Mouse (Mus musculus): ENCODE data around the gene Zfp467. TPM values are rescaled to one million over a fixed set of nuclear protein-coding genes. Genes with fewer than 3 reads are reported as not detected.

The Zfp467 gene
- total and polyA plus RNA-seq, 2 experiments from 2014 or later = 20.2 to 22.1 TPM

DNA sequence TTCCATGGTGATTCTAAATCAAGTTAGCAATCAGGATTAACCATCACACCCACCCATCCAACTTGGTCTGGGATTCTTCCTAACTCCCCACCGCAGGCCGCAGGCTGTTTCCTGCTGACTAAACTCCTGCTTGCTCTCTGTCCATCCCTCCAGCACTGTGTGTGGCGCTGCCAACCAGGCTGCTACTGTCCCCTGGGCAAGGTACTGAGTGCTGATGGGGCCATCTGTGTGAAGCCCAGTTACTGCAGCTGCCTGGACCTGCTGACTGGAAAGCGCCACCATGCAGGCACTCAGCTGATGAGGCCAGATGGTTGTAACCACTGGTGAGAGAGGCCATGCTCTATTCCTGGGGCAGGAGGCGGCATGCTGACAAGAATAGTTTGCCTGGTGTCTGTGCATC is 36.9 kb upstream of the Zfp467 start:
- TF ChIP-seq EP300 (IDR thresholded peaks at IDR 0.05; ENCODE audit: low read depth) = no peak
- no peak for TF ChIP-seq CTCF (IDR thresholded peaks at IDR 0.05; ENCODE audit: low read depth)
- Histone ChIP-seq H3K4me3 (ENCODE audit: low read depth, low read length) (no peak overlapping the region), H3K9me3 (replicated peaks; ENCODE audit: control insufficient read depth, low read length) (no peaks in the 10 kb centered on the region), H3K27me3 (ENCODE audit: control insufficient read depth, insufficient read depth, low read length) (no peaks in the 10 kb centered on the region), H3K4me2 (ENCODE audit: low read depth, low read length) (no peak overlapping the region), H3K4me1 (ENCODE audit: control insufficient read depth, insufficient read depth) (no peaks in the 10 kb centered on the region), H3K27ac (ENCODE audit: low read depth) (no peak overlapping the region), H3K36me3 (replicated peaks; ENCODE audit: control insufficient read depth, insufficient read depth, low read length) (no peaks in the 10 kb centered on the region), H3K9ac (replicated peaks; ENCODE audit: low read depth, low read length) (no peak overlapping the region)
- WGBS = 77% methylated on average over 5 of the region's 5 CpGs
- no peak for DNase-seq (ENCODE audit: low spot score)
- no peak for ATAC-seq (ENCODE audit: insufficient read depth, low read depth)

DNA sequence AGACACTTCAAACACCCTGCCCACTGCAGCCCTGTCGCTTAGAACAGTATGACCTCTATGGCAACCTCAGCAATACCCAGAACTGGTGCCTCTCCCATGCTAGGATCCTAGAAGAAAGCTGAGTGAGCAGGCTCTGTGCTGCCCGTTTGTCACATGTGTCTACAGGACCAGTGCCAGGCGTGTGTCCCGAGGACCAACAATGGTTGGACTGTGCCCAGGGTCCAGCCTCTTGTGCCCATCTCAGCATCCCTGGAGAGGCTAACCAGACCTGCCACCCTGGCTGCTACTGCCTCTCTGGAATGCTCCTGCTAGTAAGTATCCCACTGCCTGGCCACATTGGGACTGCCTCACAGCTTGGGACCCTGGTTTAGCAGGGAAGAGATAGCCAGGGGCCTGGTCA is 32.8 kb upstream of the Zfp467 start:
- ATAC-seq (ENCODE audit: insufficient read depth, low read depth) (no peak), DNase-seq (ENCODE audit: low spot score) (no peak)
- Histone ChIP-seq H3K36me3 (replicated peaks; ENCODE audit: control insufficient read depth, insufficient read depth, low read length) (no peaks in the 10 kb centered on the region), H3K9me3 (replicated peaks; ENCODE audit: control insufficient read depth, low read length) (no peaks in the 10 kb centered on the region), H3K4me2 (ENCODE audit: low read depth, low read length) (no peak overlapping the region), H3K27me3 (ENCODE audit: control insufficient read depth, insufficient read depth, low read length) (no peaks in the 10 kb centered on the region), H3K4me3 (ENCODE audit: low read depth, low read length) (no peak overlapping the region), H3K4me1 (ENCODE audit: control insufficient read depth, insufficient read depth) (0 out of 2 replicates have a peak, but pooled peaks cover 4% of the 10 kb centered on the region), H3K27ac (ENCODE audit: low read depth) (no peak overlapping the region), H3K9ac (replicated peaks; ENCODE audit: low read depth, low read length) (no peak overlapping the region)
- 72% methylated on average over 4 of the region's 4 CpGs for WGBS
- TF ChIP-seq EP300 (IDR thresholded peaks at IDR 0.05; ENCODE audit: low read depth) = no peak

DNA sequence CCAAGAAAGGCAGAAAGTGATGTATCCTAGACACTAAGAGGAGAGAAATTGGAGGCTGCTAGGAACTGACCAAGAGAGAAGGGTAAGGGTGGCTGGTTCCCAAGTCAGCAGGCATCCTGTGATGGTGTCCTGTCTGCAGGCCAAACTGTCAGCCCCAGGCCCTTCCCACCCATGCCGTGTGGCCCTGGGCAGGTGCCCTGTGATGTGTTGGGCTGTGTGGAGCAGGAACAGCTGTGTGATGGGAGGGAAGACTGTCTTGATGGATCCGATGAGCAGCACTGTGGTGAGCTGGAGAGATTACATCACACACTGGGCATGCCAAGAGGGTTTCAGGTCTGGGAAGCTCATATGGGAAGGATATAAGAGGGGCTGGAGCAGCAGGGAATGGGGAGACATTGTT is 25.1 kb upstream of the Zfp467 start:
- no peak for TF ChIP-seq EP300 (IDR thresholded peaks at IDR 0.05; ENCODE audit: low read depth)
- no peak for TF ChIP-seq CTCF (IDR thresholded peaks at IDR 0.05; ENCODE audit: low read depth)
- no peak overlapping the region for H3K4me2 ChIP-seq (ENCODE audit: low read depth, low read length)
- H3K36me3 ChIP-seq (replicated peaks; ENCODE audit: control insufficient read depth, insufficient read depth, low read length) = no peaks in the 10 kb centered on the region
- H3K4me1 ChIP-seq (ENCODE audit: control insufficient read depth, insufficient read depth) = 0 out of 2 replicates have a peak, but pooled peaks cover under 1% of the 10 kb centered on the region
- H3K9me3 ChIP-seq (replicated peaks; ENCODE audit: control insufficient read depth, low read length) = no peaks in the 10 kb centered on the region
- DNase-seq (ENCODE audit: low spot score) (no peak), ATAC-seq (ENCODE audit: insufficient read depth, low read depth) (no peak)
- no peaks in the 10 kb centered on the region for H3K27me3 ChIP-seq (ENCODE audit: control insufficient read depth, insufficient read depth, low read length)
- WGBS = 58% methylated on average over 2 of the region's 2 CpGs
- H3K9ac ChIP-seq (replicated peaks; ENCODE audit: low read depth, low read length) = no peak overlapping the region
- H3K27ac ChIP-seq (ENCODE audit: low read depth) = no peak overlapping the region
- H3K4me3 ChIP-seq (ENCODE audit: low read depth, low read length) = no peak overlapping the region

DNA sequence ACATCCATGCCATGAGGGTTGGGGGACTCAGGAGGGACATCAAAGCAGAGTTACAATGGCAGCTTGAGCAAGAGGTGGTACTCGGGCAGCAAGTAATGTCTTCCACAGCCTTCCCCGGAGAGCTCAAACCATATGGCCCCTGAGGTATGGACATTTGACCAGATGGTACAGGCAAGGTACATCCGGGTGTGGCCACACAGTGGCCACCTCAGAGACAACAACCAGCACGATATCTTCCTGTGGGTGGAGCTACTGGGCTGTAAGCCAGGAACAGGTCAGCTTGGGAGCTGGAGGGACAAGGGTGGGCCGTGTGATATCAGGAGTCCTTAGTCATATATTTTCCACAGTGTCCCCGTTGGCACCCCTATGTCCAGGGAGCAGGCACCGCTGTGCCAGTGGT is 21.9 kb upstream of the Zfp467 start:
- no peak overlapping the region for H3K27ac ChIP-seq (ENCODE audit: low read depth)
- TF ChIP-seq EP300 (IDR thresholded peaks at IDR 0.05; ENCODE audit: low read depth) (no peak), CTCF (IDR thresholded peaks at IDR 0.05; ENCODE audit: low read depth) (no peak)
- H3K4me2 ChIP-seq (ENCODE audit: low read depth, low read length) = no peak overlapping the region
- H3K4me1 ChIP-seq (ENCODE audit: control insufficient read depth, insufficient read depth) = no peaks in the 10 kb centered on the region
- WGBS = 73% methylated on average over 7 of the region's 7 CpGs
- H3K4me3 ChIP-seq (ENCODE audit: low read depth, low read length) = no peak overlapping the region
- no peak for DNase-seq (ENCODE audit: low spot score)
- no peaks in the 10 kb centered on the region for H3K9me3 ChIP-seq (replicated peaks; ENCODE audit: control insufficient read depth, low read length)
- ATAC-seq (ENCODE audit: insufficient read depth, low read depth) = no peak
- H3K36me3 ChIP-seq (replicated peaks; ENCODE audit: control insufficient read depth, insufficient read depth, low read length) = no peaks in the 10 kb centered on the region
- H3K9ac ChIP-seq (replicated peaks; ENCODE audit: low read depth, low read length) = no peak overlapping the region
- no peaks in the 10 kb centered on the region for H3K27me3 ChIP-seq (ENCODE audit: control insufficient read depth, insufficient read depth, low read length)

DNA sequence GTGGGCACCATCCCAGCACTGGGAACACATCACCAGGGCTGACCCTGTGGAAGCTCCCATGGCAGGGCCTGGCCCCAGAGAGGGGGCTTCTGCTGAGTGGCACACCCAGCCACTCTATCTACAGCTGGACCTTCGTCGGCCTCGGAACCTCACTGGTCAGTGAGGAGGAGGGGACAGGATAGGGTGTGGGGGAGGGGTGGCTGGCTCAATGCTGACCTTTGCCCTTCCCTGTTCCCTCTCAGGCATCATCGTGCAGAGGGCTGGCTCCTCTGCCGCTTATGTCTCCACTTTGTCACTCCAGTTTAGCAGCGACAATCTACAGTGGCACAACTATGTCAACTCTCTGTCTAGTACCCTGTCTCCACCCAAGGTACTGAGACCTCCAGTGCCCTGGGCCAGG is 21.1 kb upstream of the Zfp467 start:
- no peaks in the 10 kb centered on the region for H3K36me3 ChIP-seq (replicated peaks; ENCODE audit: control insufficient read depth, insufficient read depth, low read length)
- no peak for DNase-seq (ENCODE audit: low spot score)
- H3K4me2 ChIP-seq (ENCODE audit: low read depth, low read length) = no peak overlapping the region
- WGBS = 15% methylated on average over 6 of the region's 6 CpGs
- no peak overlapping the region for H3K4me3 ChIP-seq (ENCODE audit: low read depth, low read length)
- no peaks in the 10 kb centered on the region for H3K9me3 ChIP-seq (replicated peaks; ENCODE audit: control insufficient read depth, low read length)
- no peaks in the 10 kb centered on the region for H3K4me1 ChIP-seq (ENCODE audit: control insufficient read depth, insufficient read depth)
- TF ChIP-seq CTCF (IDR thresholded peaks at IDR 0.05; ENCODE audit: low read depth) = no peak
- TF ChIP-seq EP300 (IDR thresholded peaks at IDR 0.05; ENCODE audit: low read depth) = no peak
- H3K27ac ChIP-seq (ENCODE audit: low read depth) = no peak overlapping the region
- no peak for ATAC-seq (ENCODE audit: insufficient read depth, low read depth)
- no peaks in the 10 kb centered on the region for H3K27me3 ChIP-seq (ENCODE audit: control insufficient read depth, insufficient read depth, low read length)
- H3K9ac ChIP-seq (replicated peaks; ENCODE audit: low read depth, low read length) = no peak overlapping the region

DNA sequence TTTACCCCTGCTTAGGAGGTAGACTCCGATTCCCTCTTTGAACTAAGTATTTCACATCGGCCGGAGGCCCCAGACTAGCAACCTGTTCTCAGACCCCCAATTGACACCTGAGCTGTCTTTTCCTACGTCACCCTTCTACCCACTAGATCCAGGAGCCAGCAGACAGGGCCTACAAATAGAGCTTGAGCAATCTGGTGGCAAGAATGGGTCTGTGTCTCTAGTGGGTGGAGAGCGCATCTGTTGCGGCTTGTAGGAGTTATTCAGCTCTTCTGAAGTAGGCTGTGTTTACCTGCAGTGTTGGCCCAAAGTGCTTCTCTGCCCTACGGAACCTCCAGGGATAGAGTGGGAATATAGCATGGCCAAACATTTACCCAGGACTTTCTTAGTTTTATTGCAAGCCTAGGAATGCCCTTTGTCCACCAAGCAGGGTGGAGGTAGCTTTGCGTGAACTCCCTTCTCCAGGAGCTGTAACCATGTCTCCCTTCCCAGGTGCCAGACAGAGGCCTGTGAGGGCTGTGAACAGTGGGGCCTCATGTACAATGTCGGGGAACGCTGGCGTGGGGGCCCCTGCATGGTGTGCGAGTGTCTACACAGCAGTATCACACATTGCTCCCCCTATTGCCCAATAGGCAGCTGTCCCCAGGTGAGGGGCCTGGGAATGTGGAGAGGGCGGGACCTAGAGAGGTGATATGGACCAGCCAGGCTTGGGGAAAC is 19.5 kb upstream of the Zfp467 start:
- no peaks in the 10 kb centered on the region for H3K27me3 ChIP-seq (ENCODE audit: control insufficient read depth, insufficient read depth, low read length)
- H3K4me2 ChIP-seq (ENCODE audit: low read depth, low read length) = no peak overlapping the region
- H3K36me3 ChIP-seq (replicated peaks; ENCODE audit: control insufficient read depth, insufficient read depth, low read length) = no peaks in the 10 kb centered on the region
- WGBS = 82% methylated on average over 13 of the region's 13 CpGs
- no peak for DNase-seq (ENCODE audit: low spot score)
- no peak overlapping the region for H3K4me3 ChIP-seq (ENCODE audit: low read depth, low read length)
- no peaks in the 10 kb centered on the region for H3K4me1 ChIP-seq (ENCODE audit: control insufficient read depth, insufficient read depth)
- H3K9me3 ChIP-seq (replicated peaks; ENCODE audit: control insufficient read depth, low read length) = no peaks in the 10 kb centered on the region
- no peak overlapping the region for H3K9ac ChIP-seq (replicated peaks; ENCODE audit: low read depth, low read length)
- no peak overlapping the region for H3K27ac ChIP-seq (ENCODE audit: low read depth)
- no peak for ATAC-seq (ENCODE audit: insufficient read depth, low read depth)
- TF ChIP-seq EP300 (IDR thresholded peaks at IDR 0.05; ENCODE audit: low read depth) (no peak), CTCF (IDR thresholded peaks at IDR 0.05; ENCODE audit: low read depth) (no peak)

Measured in heart, postnatal 0 days (tissue).